Mouse (Mus musculus) liver, embryonic 13.5 days (tissue): ENCODE measurements at regions not wholly inside any gene's neighbourhood (a gene's known extent, or its start where the extent isn't known, plus 50 kb on each side); places are given as distances from the start of the nearest gene placed in this dataset.

Source experiments
- ATAC-seq: fragments of 200-750 bp; cut with Nextera tagmentation; 2 replicates; pipeline ENCODE4 v1.8.0; 2017; ENCODE audit warnings: low read depth, mild to moderate bottlenecking, moderate number of reproducible peaks, moderate library complexity
- DNase-seq: peaks from one replicate; pipeline ENCODE4 v3.0.0; 2022
- H3K27ac ChIP-seq: fragments of 300-500 bp; sonication (generic); 2 replicates; pipeline ENCODE4 v1.5.1; 2015; ENCODE audit warnings: moderate library complexity, mild to moderate bottlenecking, inconsistent platforms
- H3K27me3 ChIP-seq: fragments of 300-500 bp; sonication (generic); 2 replicates; pipeline ENCODE4 v1.6.1; 2015; ENCODE audit warnings: mild to moderate bottlenecking, inconsistent platforms
- H3K36me3 ChIP-seq: fragments of 300-500 bp; sonication (generic); 2 replicates; pipeline ENCODE4 v1.6.1; 2015; ENCODE audit warnings: mild to moderate bottlenecking, inconsistent platforms
- H3K4me1 ChIP-seq: fragments of 300-500 bp; sonication (generic); replicated peaks from 2 replicates; pipeline ENCODE4 v1.6.1; 2015; ENCODE audit warnings: inconsistent platforms
- H3K4me2 ChIP-seq: fragments of 300-500 bp; sonication (generic); 2 replicates; pipeline ENCODE4 v1.6.1; 2015; ENCODE audit warnings: inconsistent platforms, mild to moderate bottlenecking, moderate library complexity
- H3K4me3 ChIP-seq: fragments of 300-500 bp; sonication (generic); replicated peaks from 2 replicates; pipeline ENCODE4 v1.5.1; 2015; ENCODE audit warnings: mild to moderate bottlenecking, inconsistent platforms
- H3K9ac ChIP-seq: fragments of 300-500 bp; sonication (generic); 2 replicates; pipeline ENCODE4 v1.6.1; 2015; ENCODE audit warnings: mild to moderate bottlenecking, inconsistent platforms
- H3K9me3 ChIP-seq: fragments of 300-500 bp; sonication (generic); replicated peaks from 2 replicates; pipeline ENCODE4 v1.6.1; 2016; ENCODE audit warnings: inconsistent platforms
- WGBS: fragments of 180-500 bp; shearing (Covaris S2); methylation state at CpG from one replicate; pipeline ENCODE4 v1.1.7; 2015; ENCODE audit not compliant: insufficient replicate concordance; 5-methylcytosine and 5-hydroxymethylcytosine counted together

- Histone ChIP-seq H3K27ac (no peak overlapping the region), H3K4me1 (no peaks in the 10 kb centered on the region), H3K9ac (no peak overlapping the region), H3K4me2 (no peak overlapping the region), H3K36me3 (no peaks in the 10 kb centered on the region), H3K9me3 (no peaks in the 10 kb centered on the region; the same call in 1 of the 2 replicates), H3K4me3 (no peak overlapping the region), H3K27me3 (no peaks in the 10 kb centered on the region)
- ATAC-seq = no peak
- DNase-seq = no peak
- 67% methylated on average over 11 of the region's 11 CpGs for WGBS
Observed at GRCm38 (mm10) chr13:106525406-106526206, 411.2 kb downstream of the Ipo11 start.

GRCm38 (mm10) chr13:106514510-106515169 lies 422.1 kb downstream of the Ipo11 start:
- no peak for DNase-seq
- ATAC-seq = no peak

GRCm38 (mm10) chr13:106513669-106514068 lies 423.1 kb downstream of the Ipo11 start:
- Histone ChIP-seq H3K4me3 (no peak overlapping the region), H3K27ac (no peak overlapping the region), H3K4me1 (no peaks in the 10 kb centered on the region), H3K9me3 (no peaks in the 10 kb centered on the region), H3K4me2 (no peak overlapping the region), H3K9ac (no peak overlapping the region), H3K27me3 (no peaks in the 10 kb centered on the region), H3K36me3 (no peaks in the 10 kb centered on the region)
- 62% methylated on average over 4 of the region's 4 CpGs for WGBS
- DNase-seq = no peak
- no peak for ATAC-seq

More at GRCm38 (mm10) chr13:106514510-106515169, 422.1 kb downstream of the Ipo11 start:
- H3K27me3 ChIP-seq = no peaks in the 10 kb centered on the region
- 57% methylated on average over 5 of the region's 5 CpGs for WGBS
- H3K36me3 ChIP-seq = no peaks in the 10 kb centered on the region
- no peak overlapping the region for H3K4me3 ChIP-seq
- H3K4me1 ChIP-seq = no peaks in the 10 kb centered on the region
- H3K9me3 ChIP-seq = no peaks in the 10 kb centered on the region
- H3K9ac ChIP-seq = no peak overlapping the region
- no peak overlapping the region for H3K4me2 ChIP-seq
- H3K27ac ChIP-seq = no peak overlapping the region

- no peak overlapping the region for H3K4me2 ChIP-seq
- H3K36me3 ChIP-seq = no peaks in the 10 kb centered on the region
- DNase-seq (no peak), ATAC-seq (no peak)
- no peaks in the 10 kb centered on the region for H3K27me3 ChIP-seq
- no peaks in the 10 kb centered on the region for H3K9me3 ChIP-seq
- H3K9ac ChIP-seq = no peak overlapping the region
- no peak overlapping the region for H3K27ac ChIP-seq
- no peaks in the 10 kb centered on the region for H3K4me1 ChIP-seq
- no peak overlapping the region for H3K4me3 ChIP-seq
- 60% methylated on average over 6 of the region's 6 CpGs for WGBS
Observed at GRCm38 (mm10) chr13:106510435-106510834, 426.3 kb downstream of the Ipo11 start.

- Histone ChIP-seq H3K9ac (no peak overlapping the region), H3K4me2 (no peak overlapping the region), H3K36me3 (no peaks in the 10 kb centered on the region), H3K4me3 (no peak overlapping the region), H3K27ac (no peak overlapping the region), H3K9me3 (no peaks in the 10 kb centered on the region), H3K4me1 (no peaks in the 10 kb centered on the region), H3K27me3 (no peaks in the 10 kb centered on the region)
- DNase-seq = no peak
- 61% methylated on average over 6 of the region's 6 CpGs for WGBS
- ATAC-seq = no peak
Observed at GRCm38 (mm10) chr13:106501273-106501672, 435.5 kb downstream of the Ipo11 start.

- Histone ChIP-seq H3K27me3 (no peaks in the 10 kb centered on the region), H3K27ac (no peak overlapping the region), H3K4me2 (no peak overlapping the region), H3K4me1 (no peaks in the 10 kb centered on the region), H3K4me3 (no peak overlapping the region), H3K36me3 (no peaks in the 10 kb centered on the region), H3K9ac (no peak overlapping the region), H3K9me3 (no peaks in the 10 kb centered on the region)
- DNase-seq = no peak
- WGBS = 64% methylated on average over 4 of the region's 4 CpGs
- no peak for ATAC-seq
Observed at GRCm38 (mm10) chr13:106471264-106471663, 465.5 kb downstream of the Ipo11 start.

- DNase-seq (no peak), ATAC-seq (no peak)
- no peaks in the 10 kb centered on the region for H3K4me1 ChIP-seq
- no peak overlapping the region for H3K27ac ChIP-seq
- 63% methylated on average over 6 of the region's 6 CpGs for WGBS
- H3K9me3 ChIP-seq = 0 out of 2 replicates have a peak, but pooled peaks cover 2% of the 10 kb centered on the region
- no peak overlapping the region for H3K9ac ChIP-seq
- H3K4me2 ChIP-seq = no peak overlapping the region
- H3K4me3 ChIP-seq = no peak overlapping the region
- H3K36me3 ChIP-seq = no peaks in the 10 kb centered on the region
- no peaks in the 10 kb centered on the region for H3K27me3 ChIP-seq
Observed at GRCm38 (mm10) chr13:106454366-106454927, 482.3 kb downstream of the Ipo11 start.

GRCm38 (mm10) chr13:106432165-106432564 lies 504.6 kb downstream of the Ipo11 start:
- no peak for DNase-seq
- WGBS = 54% methylated on average over 3 of the region's 3 CpGs
- no peaks in the 10 kb centered on the region for H3K9me3 ChIP-seq

GRCm38 (mm10) chr13:106406608-106407038 lies 530.1 kb downstream of the Ipo11 start:
- no peak for DNase-seq

More at GRCm38 (mm10) chr13:106432165-106432564, 504.6 kb downstream of the Ipo11 start:
- no peak overlapping the region for H3K4me2 ChIP-seq
- no peak overlapping the region for H3K9ac ChIP-seq
- no peaks in the 10 kb centered on the region for H3K4me1 ChIP-seq
- H3K36me3 ChIP-seq = no peaks in the 10 kb centered on the region
- no peaks in the 10 kb centered on the region for H3K27me3 ChIP-seq
- H3K4me3 ChIP-seq = no peak overlapping the region
- H3K27ac ChIP-seq = no peak overlapping the region
- no peak for ATAC-seq

GRCm38 (mm10) chr13:106392642-106393041 lies 544.1 kb downstream of the Ipo11 start:
- no peak overlapping the region for H3K27ac ChIP-seq
- no peaks in the 10 kb centered on the region for H3K36me3 ChIP-seq
- no peak overlapping the region for H3K4me3 ChIP-seq
- H3K4me1 ChIP-seq = no peaks in the 10 kb centered on the region
- no peaks in the 10 kb centered on the region; the same call in 1 of the 2 replicates for H3K9me3 ChIP-seq
- no peak overlapping the region for H3K4me2 ChIP-seq
- H3K27me3 ChIP-seq = no peaks in the 10 kb centered on the region
- H3K9ac ChIP-seq = no peak overlapping the region
- no peak for DNase-seq
- no peak for ATAC-seq
- WGBS = 73% methylated on average over 8 of the region's 8 CpGs

More at GRCm38 (mm10) chr13:106406608-106407038, 530.1 kb downstream of the Ipo11 start:
- Histone ChIP-seq H3K27ac (no peak overlapping the region), H3K27me3 (no peaks in the 10 kb centered on the region), H3K4me2 (no peak overlapping the region), H3K9me3 (no peaks in the 10 kb centered on the region), H3K36me3 (no peaks in the 10 kb centered on the region), H3K4me3 (no peak overlapping the region), H3K9ac (no peak overlapping the region), H3K4me1 (no peaks in the 10 kb centered on the region)
- ATAC-seq = no peak
- whole genome bisulfite sequencing = 20% methylated on average over 1 of the region's 1 CpGs

GRCm38 (mm10) chr13:106388634-106389033 lies 548.1 kb downstream of the Ipo11 start:
- no peaks in the 10 kb centered on the region for H3K36me3 ChIP-seq
- H3K4me1 ChIP-seq = no peaks in the 10 kb centered on the region
- 49% methylated on average over 4 of the region's 4 CpGs for WGBS
- no peak overlapping the region for H3K4me3 ChIP-seq
- H3K4me2 ChIP-seq = no peak overlapping the region
- H3K27ac ChIP-seq = no peak overlapping the region
- no peaks in the 10 kb centered on the region for H3K27me3 ChIP-seq
- H3K9ac ChIP-seq = no peak overlapping the region
- no peaks in the 10 kb centered on the region; the same call in 1 of the 2 replicates for H3K9me3 ChIP-seq
- DNase-seq (no peak), ATAC-seq (no peak)
